Mouse (Mus musculus) induced T-regulatory cell, adult 2 months (primary cell): ENCODE measurements around the gene Ascl2.

Source experiments
- DNase-seq: peaks from one replicate; pipeline ENCODE4 v3.0.0-alpha.2; 2012; ENCODE audit warnings: low read depth

Ascl2 gene

DNA sequence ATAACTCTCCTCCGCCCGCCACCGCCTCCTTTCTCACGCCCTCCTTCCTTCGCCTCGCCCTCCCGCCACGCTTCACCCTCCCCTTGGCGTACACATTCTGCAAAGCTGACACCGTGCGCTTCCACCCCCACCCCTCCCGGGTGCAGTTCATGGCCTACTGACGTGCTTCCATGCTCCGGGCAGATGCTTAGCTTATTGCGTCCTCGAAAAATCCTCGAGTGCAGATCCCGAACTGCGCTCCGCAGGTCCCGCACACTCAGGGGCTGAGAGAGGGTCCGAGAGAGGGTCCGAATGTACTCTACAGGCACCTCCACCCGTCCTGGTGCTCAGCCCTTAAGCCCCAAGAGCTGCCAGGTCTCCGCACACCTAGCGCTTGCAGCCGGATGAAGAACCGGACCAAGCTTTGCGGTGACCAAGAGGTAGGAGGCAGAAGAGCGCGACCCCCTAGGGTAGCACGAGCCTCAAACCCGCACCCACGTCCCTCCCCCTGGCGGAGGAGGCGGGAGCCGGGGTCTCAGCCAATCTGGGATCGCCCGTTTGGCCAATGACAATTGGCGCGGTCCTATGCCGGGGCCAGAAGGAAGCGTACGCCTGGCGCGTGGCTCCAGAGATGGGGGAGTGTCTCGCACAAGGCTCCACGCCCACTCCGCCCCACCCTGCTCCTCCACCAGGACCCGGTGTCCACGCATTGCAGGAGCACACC lies at the start of gene Ascl2:
Gene Ascl2 (minus strand): TSS at position 456 of the 703 bp plus-strand sequence.
- peak; percentile 9 for DNase-seq

DNA sequence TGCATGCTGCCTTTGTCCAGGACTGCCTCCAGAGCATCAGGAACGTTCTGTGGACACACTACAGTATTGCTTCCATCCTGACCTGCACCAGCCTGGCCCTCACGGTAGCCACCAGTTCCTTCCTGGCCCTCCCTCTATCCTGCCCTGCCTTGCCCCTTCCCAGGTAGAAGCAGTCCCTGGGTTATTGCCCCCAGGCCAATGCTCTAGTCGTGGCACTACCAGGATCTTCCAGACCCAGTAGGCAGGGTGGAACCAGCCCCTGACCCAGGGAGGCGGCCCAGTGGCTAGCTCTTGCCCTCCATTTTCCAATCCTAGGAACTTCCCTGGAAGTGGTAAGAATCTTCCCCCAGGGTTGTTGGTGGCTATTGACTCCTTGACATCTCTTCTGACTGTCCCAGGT lies 48.1 kb upstream of the Ascl2 start:
- no peak for DNase-seq

DNA sequence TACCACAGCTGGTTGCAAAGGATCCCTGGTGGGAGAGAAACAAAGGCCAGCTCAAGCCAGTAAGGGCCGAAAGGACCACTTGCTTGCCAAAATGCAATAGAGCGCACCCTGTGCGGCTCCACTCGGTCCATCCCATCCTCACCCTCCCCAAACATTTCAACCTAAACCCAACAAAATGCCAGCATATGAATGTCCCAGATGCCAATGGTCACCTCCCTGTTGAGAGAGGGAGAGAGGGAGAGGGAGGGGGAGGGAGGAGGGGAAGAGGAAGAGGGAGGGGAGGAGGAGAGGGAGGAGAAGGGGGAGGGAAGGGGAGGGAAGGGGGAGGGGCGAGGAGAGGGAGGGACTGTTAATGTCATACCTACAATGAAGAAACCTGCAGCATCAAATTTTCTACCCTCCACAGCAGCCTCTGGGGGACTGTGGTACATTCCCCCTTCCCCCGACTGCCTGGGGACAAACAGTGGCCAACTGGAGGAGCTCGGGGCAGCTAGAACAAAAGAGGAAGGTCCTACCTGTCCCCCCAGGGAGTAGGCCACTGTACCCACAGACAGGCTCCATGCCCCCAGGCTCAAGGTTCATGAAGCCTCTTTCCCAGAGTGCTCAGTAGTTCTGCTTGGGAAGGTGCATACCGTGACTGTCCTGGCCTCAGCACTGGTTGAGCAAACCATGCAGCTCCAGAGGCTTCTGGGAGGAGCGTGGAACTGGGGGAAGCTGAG lies 47.5 kb upstream of the Ascl2 start:
- no peak for DNase-seq

DNA sequence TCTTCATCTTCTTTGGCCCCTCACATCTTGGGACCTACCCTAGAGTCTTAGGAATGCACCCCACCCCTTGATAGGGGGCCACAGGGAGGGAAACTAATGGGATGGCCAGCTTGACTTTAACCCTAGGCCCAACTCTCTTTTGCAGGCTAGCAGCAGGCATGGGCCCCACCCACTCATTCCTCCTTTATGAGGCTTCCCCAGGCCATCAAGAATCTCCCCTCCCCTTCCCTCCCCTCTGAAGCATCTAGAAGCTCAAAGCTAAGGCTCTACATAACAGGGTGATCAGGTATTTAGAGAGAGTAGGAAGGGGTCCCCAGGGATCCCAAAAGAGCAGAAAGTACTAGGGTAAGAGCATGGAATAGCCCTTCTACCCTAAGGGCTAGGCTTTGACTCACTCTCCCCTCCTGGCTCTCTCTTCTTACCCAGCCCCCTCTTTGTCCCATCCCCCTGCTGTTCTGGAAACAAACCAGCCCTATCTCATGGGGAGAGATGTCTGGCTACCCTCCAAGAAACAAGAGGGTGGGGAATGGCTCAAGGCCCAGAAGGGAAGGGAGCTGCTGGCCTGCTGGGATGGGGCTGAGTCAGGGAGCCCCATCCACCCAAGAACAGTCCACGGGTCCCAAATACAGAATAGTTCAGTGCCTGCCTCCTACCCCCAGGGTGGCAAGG lies 46.8 kb upstream of the Ascl2 start:
- DNase-seq = no peak

DNA sequence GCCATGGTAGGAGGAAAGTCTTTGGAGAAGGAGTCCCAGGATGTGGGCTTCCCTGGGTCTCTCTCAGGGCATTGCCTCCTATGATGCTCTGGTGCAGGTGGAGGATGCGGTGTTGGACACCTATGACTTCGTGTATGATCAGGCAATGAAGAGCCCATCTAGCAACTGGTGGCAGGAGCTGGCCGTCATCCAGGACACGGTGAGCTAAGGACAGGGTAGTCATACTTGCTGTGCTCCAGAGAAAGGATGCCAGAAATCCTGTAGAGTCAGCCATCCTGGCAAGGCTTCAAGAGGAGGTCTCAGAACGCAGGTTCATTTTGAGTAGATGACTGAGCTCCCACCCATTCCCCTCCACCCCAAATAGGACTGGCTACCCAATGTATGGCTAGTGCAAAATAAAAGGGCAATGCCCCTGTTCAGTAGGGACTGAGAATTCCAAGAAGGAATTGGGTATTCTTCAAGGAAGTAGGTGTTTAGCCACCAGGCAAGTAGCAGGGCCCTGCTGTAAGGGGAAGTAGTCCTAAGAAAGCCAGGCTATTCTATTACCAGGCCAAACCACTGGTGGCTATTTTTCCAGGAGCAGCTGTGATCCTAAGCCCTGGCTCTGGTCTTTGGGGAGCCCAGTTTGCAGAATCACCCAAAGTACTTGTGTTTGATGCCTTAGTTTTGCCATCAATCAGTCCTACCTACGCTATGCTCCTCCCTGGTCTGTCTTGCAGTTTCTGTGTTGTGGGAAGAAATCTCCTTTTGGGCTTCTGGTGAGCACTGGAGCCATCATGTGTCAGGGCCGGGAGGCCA lies 46.0 kb upstream of the Ascl2 start:
- DNase-seq = no peak

DNA sequence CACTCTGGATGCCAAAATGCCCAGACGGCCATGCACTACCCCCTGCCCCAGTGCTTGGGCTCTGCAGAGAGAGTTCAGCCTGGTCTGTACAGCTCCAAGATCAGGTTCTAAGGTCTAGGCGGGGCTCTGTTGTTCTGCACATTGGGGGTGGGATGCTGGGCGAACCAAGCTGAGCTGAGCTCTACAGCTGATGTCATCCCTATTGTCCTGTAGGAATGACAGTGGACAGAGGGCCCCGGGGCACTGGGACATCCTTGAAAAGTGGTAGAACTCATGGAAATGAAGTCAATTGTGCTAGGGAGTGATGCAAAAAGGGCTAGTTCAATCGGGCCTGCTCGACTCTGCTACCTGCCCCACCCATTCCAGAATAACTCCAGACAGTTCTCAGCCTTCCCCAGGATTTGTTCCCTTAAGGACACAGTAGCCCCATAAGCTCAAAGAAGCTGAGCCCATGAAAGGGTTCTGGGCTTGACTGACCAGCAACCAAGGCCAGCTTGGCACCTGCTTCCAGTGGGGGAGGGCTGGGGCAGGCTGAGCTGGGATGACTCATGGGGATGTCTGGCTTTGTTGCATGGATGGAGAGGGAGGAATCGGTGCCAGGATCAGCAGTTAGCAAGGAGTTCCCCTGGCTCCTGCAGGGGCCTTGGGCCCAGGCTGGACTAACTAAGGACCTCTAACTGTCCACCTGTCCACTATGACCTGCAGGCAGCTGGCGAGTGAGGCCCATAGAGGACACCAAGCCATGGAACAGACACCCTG lies 44.5 kb upstream of the Ascl2 start:
- DNase-seq = no peak

DNA sequence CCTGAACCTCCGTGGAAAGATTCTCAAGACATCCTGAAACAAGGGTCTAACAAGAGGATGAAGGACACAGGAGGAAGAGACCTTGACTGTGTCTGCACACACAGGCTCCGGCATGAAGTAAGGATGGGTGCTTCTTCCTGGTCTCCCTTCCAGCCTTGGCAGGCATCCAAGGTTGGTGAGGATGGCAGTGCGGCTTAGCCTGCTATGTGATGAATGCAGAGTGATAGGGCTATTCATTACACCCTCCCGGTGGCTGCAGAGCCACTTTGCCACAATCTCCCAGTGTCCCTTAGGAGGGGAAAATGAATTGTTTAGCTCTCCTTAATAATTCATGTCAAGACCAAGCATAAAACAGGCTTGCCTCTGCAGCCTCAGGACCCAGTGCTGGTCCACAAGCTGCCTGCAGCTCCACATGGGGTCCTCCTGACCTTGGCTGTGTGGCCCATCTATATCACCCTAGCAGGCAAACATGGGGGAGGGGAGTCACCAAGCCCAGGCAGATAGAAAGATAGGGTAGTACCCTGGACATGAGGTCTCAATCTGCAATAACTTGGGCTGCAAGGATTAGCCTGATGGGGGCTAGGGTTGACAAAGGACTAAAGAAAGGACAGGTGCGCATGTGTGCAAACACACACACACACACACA lies 43.3 kb upstream of the Ascl2 start:
- no peak for DNase-seq

DNA sequence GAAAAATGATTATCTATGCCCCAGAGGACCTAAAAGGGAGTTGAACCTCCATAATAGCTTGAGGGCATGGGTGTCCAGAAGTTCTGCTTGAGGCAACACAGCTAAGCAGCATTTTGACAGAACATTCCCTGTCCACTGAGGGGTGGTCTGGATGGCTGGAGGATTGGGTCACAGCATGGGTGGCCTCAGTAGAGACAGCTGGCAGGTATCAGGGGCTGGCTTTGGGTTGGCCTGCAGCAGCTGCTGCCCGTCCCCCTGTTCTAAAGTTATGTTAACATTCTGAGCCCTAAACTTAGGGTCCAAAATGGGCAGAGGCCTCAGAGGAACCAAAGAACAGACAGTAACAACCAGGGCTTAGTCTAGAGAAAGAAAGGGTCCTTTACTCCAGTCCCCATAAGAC lies 42.2 kb upstream of the Ascl2 start:
- DNase-seq = no peak

DNA sequence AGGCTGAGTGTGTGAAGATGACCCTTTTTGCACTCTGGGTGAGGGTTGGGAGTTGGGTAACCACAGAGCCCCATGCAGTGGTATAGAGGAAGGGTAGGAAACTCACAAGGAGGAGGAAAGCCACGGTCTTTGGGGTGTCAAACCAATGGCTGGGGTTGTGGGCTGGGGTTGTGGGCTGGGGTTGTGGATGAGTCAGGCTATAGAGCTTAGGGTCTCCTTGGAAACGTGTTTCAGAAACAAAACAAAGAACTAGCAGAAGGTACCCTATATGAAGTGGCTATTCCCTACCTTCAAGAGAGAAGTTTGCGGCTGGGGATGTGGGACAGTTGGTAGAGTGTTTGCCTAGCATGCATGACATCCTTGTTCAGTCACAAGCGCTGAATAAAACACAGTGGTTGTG lies 40.9 kb upstream of the Ascl2 start:
- DNase-seq = peak; percentile 80

DNA sequence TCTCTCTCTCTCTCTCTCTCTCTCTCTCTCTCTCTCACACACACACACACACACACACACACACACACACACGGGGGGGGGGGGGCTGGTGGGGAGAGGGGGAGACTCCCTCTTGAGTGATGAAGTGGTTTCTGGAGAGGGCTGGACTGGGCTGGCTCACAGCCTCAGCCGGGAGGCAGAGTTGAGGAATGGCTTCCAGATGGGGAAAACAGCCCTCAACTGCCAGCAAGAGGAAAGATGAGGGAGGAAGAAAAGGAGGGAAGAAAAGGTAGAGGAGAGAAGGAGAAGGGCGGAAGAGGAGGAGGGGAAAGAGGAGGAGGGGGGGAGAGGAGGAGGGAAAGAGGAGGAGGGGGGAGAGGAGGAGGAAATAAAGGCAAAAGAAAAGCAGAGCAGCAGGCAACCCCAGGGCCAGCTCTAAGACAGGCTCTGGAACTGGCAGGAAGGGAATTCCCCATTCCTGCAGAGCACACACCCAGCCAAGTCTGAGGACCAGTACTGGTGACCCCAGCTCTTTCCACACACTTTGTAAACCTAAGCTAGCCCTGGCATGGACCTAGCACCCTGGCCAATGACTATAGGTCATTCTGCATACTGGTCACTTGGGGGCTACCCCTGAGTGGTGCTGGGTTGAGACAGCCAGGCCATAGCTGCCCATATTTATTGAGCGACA lies 40.1 kb upstream of the Ascl2 start:
- peak; percentile 55 for DNase-seq

DNA sequence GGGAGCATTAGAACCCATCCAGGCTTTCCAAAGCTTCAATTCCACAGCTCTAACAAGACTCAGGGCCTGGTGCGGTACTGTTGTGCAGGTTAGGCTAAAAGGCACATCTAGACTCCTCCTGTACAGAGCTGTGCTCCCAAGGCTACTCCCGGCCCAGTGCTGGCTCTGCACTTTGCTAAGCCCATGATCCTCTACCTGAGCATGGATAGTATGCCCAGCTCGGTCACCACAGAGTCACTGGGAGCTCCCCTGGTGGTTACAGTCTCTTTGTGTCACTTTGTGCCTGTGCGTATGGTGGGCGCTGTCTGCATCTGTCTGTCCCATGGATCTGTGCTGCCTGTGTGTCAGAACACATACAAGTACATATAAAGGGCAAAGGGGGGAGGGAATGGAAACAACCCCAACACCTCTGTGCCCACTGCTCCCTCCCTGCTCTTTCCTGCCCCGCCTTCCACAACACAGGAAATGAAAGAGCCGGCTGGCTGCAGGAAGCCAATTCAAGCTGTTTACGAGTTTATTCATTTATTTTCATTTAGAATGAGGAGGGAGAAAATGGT lies 39.4 kb upstream of the Ascl2 start:
- peak; percentile 92 for DNase-seq

DNA sequence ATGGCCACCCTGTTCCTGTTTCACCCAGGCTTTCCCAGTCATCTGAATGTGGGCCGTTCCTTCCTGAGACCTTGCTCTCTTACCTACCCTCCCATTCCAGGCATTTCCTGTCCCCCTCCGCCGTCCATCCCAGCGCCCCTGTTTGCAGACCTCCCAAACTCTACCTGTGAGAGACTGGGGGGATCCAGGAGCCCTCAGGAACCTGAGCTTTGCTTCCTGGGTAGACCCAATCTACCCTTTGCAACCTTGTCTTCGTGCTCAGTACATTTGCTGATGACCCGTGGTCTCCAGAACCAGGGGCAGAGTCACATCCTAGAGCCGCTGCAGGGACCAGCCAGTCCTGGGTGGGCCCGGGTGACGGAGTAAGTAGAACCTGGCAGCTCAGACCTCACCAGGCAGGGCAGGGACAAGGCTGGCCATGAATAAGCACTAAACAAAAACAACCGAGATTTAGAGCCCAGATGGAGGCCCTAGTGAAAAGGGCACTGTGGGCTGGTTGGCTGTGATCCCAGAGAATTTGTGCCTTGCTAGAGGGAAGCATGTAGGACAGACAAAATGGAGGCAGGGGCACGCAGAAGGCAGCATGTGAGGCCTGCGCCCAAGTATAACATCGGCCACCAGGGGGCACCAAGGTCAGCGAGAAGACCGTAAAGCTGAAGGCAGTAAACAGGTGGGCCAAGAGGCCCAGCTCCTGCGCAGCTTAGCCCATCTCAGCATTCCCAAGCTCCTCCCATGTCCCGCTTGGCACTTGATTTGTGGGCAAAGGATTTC lies 38.7 kb upstream of the Ascl2 start:
- peak; percentile 96 for DNase-seq

DNA sequence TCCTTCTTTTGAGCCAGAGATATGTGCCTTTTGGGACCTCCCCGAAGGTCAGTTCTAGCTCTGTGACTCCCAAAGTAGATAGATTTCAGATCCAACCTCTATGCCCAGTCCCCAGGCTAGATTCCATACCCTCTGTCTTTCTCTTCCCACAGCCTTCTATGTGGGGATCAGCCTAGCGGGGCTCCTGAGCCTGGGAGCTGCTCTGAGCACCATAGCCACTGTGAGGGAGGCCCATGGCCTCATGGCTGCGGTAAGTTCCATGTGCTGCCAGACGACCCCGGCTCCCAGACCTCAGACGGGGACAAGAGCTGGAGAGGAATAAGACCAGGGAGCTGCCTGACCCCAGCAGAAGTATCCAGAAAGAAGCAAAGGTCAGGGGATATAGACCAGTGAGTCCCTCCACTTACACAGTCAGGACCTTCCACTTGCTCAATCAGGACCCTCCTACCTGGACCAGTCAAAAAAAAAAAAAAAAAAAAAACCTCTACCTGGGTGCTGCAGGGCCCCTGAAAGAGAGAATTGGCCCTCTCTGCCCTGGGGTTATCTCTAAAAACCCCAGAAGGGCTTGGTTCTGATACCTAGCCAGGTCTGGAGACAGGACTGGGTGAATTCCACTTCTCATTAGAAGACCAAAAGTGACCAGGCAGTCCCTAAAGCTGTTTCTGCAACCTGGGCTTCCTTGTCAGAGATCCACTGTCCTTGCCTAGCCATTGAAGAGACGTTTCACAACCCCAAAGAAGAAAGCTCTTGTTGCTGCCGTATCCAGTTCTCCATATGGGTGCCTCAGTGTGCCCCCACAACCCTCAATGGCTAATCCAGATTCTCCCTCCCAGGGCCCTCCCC lies 37.9 kb upstream of the Ascl2 start:
- DNase-seq = no peak

DNA sequence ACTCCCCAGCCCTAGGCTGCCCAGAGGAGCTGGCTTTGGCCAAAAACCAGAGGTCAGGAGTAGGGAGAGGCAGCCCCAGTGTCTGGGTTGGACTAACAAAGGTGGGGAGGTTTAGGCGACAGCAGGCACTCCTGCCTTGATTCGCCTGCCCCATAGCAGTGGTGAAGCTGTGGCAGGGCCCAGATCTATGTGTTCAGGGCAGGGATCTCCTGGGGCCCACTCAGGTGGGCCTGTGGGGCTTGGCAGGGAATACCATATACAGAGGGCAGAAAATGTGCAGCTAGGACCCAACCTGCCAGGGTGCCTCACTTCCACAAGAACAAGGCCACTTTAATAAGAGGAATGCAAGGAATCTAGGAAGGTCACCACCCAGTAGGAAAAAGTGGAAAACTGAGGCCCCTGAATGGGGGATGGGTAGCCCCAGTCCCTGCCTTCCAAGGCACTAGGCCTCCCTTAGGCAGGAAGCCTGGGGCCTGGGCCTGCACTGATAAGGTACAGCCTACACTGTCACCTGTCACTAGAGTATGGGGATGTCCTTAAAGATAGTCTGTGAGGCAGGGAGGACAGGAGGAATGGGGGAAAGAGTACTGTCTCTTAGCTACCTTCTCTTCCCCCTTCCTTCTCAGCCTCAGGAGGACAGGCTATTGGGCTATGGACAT lies 37.2 kb upstream of the Ascl2 start:
- peak; percentile 58 for DNase-seq

DNA sequence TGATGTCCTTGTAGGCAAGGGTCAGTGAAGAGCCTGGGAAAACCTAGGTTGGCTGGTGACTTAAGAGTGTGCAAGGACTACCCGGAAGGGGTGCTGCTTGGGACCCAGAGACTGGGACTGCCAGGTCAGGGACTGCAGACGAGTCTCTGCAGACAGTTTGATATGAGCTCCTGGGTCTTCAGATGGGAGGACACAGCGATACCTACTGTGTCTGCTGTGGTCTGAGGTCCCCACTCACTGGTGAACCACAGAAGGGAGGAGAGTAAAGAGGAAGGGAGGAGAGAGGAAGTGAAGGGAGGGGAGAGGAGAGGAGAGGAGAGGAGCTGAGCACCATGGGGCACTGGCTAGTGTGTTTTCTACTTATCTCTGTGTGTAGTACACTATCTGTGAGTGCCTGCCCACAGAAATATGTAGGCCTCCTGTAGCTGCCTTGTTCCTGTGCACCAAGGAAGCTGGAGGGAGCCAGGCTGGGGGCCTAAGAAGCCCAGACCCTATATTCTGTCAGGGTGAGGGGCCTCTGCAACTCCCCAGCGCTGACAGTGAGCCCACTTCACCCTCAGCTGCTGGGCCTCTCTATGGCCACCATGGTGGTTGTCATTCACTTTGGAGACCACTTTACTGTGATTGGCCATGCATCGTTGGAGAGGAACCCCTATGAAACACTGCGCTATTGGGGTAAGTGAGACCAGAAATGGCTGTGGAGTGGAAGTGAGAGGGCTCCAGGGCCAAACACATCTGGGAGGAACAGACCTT lies 36.5 kb upstream of the Ascl2 start:
- peak; percentile 88 for DNase-seq

DNA sequence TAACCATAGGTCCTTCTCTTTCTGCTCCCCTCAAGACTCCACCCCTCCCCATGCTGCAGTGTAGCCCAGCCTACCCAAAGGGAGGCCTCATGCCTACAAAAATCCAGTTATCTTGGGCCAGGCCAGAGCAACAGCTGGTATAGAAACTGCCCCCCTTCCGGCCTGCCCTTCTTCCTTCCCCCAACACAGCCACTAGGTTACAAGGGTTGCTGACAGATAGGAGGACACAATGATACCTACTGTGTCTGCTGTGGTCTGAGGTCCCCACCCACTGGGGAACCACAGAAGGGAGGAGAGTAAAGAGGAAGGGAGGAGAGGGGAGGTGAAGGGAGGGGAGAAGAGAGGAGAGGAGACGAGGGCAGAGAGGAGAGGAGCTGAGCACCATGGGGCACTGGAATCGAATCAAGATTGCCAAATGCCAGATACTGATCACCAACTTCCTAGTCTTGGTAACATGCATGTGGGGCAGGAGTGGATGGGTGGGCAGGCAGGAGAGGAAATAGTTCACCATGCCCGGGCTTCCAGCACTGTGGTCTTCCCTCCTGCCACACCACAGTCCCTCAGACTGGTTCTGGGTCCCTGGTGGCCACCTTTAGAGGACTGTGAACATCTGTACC lies 35.8 kb upstream of the Ascl2 start, which contains the start of gene Tspan32:
Gene Tspan32 (plus strand): TSS at position 320 of the 617 bp plus-strand sequence.
- peak; percentile 92 for DNase-seq

DNA sequence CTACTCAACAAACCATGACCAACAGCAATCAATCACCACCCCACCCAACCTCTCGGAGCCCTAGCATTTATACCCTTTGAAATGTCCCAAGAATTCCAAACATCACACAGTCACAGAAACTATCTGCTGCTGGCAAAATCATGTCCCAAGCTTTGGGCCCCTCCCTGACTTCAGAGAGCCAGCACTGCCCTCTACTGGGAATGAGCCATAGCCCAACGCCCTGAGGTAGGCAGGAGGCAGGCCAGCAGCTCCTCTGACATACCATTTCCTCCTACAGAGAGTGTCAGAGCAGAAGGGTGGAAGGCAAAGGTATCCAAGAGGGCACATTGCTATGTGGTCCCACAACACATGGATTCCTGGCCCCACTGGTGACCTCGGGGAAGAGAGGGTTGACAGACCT lies 33.6 kb upstream of the Ascl2 start:
- peak; percentile 68 for DNase-seq
